Mouse (Mus musculus): ENCODE measurements around the gene Polr3a.
A peak's percentile ranks its signal among the peaks of the same experiment; 100 is the strongest.
"Not testable (repeated sequence)": the region's sequence is repeated elsewhere in the genome, so short reads cannot be mapped to it uniquely, and the experiment has no call there.

Gene Polr3a

DNA sequence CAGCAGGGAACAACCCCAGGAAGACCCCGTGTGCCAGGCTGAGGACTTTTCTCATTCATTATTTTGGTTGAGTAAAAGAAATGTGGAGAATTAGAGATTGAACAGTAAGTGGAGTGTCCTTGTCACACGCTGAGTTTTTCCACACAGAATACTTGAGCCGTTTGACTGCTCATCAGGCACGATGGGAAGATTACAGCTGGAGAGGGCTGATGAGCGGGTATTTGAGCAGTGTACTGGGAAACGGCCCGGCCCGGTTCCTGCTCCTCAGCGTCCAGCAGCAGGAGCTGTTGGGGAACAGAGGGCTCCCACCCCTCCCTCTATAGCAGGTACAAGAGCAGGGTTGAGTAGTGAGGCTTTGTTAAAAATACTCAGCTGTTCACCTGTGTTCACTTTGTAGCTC lies 12.6 kb upstream of the Polr3a start:
- H3K27me3 ChIP-seq (ENCODE audit: insufficient read depth, low read length): no peaks in the 10 kb centered on the region
- H3K9me3 ChIP-seq (ENCODE audit: low read length): peaks cover 13% of the 10 kb centered on the region
- H3K4me3 ChIP-seq (replicated peaks; ENCODE audit: low read length): no peak overlapping the region
- H3K36me3 ChIP-seq (ENCODE audit: insufficient read depth, low read length): peaks cover 79% of the 10 kb centered on the region
- H3K4me1 ChIP-seq (replicated peaks; ENCODE audit: low read depth, low read length): peaks cover 70% of the 10 kb centered on the region
- TF ChIP-seq NANOG (IDR thresholded peaks at IDR 0.05; ENCODE audit: borderline replicate concordance, low read length) (no peak), CTCF (conservative IDR thresholded peaks at IDR 0.05; ENCODE audit: low read length) (no peak), POU5F1 (IDR thresholded peaks at IDR 0.05; ENCODE audit: borderline replicate concordance, low read length) (no peak)

DNA sequence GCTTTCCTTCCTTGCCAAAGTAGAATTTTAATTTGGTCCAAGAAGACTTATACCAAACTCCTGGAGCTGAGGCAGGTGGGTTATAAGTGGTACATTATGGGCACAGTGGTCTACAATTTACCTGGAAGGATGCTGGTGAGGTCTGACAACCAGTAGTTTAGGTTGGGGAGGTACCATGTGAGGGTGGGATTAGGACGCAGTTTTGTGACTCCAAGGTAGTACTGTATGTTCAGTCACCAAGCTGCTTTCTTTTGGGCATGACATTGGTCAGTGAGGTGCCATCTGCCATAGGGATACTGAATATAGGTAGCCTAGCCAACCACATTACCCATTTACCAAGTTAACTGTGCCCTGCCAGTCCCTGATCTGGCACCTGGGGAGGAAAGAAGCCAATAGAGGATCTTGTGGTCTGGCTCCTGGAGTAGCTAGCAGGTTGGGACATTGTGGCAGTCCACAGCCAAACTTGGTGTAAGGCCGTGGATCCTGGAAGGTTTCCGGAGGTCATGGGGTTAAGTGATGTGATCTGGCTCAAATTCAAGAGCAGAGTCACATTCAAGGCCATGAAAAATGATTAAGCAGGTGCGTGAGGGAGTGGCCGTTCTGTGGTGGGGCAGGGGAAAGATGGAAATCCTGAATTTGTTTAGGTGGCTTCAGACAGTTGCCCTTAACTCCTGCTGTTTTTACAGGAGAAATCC lies 11.8 kb upstream of the Polr3a start:
- peaks cover 86% of the 10 kb centered on the region for H3K36me3 ChIP-seq (ENCODE audit: insufficient read depth, low read length)
- H3K4me1 ChIP-seq (replicated peaks; ENCODE audit: low read depth, low read length): peaks cover 78% of the 10 kb centered on the region
- TF ChIP-seq CTCF (conservative IDR thresholded peaks at IDR 0.05; ENCODE audit: low read length): no peak
- TF ChIP-seq POU5F1 (IDR thresholded peaks at IDR 0.05; ENCODE audit: borderline replicate concordance, low read length): no peak
- TF ChIP-seq NANOG (IDR thresholded peaks at IDR 0.05; ENCODE audit: borderline replicate concordance, low read length): no peak
- H3K27me3 ChIP-seq (ENCODE audit: insufficient read depth, low read length): no peaks in the 10 kb centered on the region
- H3K9me3 ChIP-seq (ENCODE audit: low read length): peaks cover 6% of the 10 kb centered on the region
- H3K4me3 ChIP-seq (replicated peaks; ENCODE audit: low read length): 0 out of 2 replicates have a peak overlapping the region, but pooled peaks have one; percentile 23

DNA sequence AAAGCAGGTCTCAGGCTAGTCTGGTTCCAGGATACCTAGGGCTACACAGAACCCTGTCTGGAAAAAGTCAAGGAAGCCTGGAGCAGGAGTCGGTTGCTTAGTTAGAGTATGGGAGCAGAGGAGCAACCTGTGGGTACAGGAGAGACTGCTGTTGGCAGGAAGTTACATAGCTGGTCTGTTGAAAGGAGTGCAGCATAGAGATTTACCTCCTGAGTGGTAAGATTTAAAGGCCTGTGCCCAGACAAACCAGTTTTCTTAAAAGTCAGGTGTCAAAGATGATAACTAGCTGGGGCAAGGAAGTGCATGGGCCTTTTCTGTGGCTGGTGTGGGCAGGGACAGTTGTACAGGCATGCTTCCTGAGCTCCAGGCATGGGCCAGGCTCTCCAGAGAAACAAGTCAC lies 10.6 kb upstream of the Polr3a start:
- Histone ChIP-seq H3K4me1 (replicated peaks; ENCODE audit: low read depth, low read length) (peaks cover 88% of the 10 kb centered on the region), H3K36me3 (ENCODE audit: insufficient read depth, low read length) (peaks cover 96% of the 10 kb centered on the region), H3K27me3 (ENCODE audit: insufficient read depth, low read length) (no peaks in the 10 kb centered on the region), H3K9me3 (ENCODE audit: low read length) (no peaks in the 10 kb centered on the region), H3K4me3 (replicated peaks; ENCODE audit: low read length) (peak overlapping the region; percentile 45)
- TF ChIP-seq CTCF (conservative IDR thresholded peaks at IDR 0.05; ENCODE audit: low read length) (no peak), POU5F1 (IDR thresholded peaks at IDR 0.05; ENCODE audit: borderline replicate concordance, low read length) (no peak), NANOG (IDR thresholded peaks at IDR 0.05; ENCODE audit: borderline replicate concordance, low read length) (no peak)

DNA sequence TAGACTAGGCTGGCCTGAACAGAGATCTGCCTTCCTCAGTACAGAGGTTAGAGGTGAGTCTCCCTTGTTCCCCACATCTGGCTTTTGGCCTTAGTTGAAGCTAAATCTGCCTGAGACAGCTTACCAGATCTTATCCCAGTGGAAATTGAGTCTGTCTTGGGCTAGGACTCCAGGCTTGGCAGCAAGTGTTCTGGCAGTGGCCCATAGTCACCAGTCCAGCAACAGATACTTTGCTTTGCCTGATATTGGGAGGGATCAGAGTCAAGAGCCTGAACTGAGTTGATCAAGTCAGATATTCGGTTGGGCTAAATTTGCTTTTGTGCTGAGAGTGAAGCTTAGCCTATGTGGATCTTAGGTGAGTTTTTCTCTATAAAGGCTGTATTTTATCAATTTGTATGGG lies 9.6 kb upstream of the Polr3a start:
- Histone ChIP-seq H3K9me3 (ENCODE audit: low read length) (no peaks in the 10 kb centered on the region), H3K27me3 (ENCODE audit: insufficient read depth, low read length) (no peaks in the 10 kb centered on the region), H3K4me3 (replicated peaks; ENCODE audit: low read length) (peak overlapping the region; percentile 45), H3K4me1 (replicated peaks; ENCODE audit: low read depth, low read length) (peaks cover 92% of the 10 kb centered on the region), H3K36me3 (ENCODE audit: insufficient read depth, low read length) (peaks cover 98% of the 10 kb centered on the region)
- TF ChIP-seq NANOG (IDR thresholded peaks at IDR 0.05; ENCODE audit: borderline replicate concordance, low read length): no peak
- TF ChIP-seq CTCF (conservative IDR thresholded peaks at IDR 0.05; ENCODE audit: low read length): no peak
- TF ChIP-seq POU5F1 (IDR thresholded peaks at IDR 0.05; ENCODE audit: borderline replicate concordance, low read length): no peak

DNA sequence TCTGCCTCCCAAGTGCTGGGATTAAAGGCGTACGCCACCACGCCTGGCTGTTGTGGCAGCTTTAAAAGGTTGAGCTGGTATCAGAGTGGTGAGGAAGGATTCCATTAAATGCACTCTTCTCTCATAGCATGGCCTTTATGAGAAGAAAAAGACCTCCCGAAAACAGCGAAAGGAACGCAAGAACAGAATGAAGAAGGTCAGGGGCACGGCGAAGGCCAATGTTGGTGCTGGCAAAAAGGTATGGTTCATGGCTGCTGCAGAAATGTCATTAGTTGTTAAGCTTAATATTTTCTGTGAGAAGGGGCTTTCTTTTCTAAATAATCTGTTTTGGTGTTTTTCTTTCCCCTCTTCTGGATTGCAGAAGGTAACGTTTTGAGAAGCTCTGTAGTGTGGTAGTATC lies 6.4 kb upstream of the Polr3a start:
- TF ChIP-seq POU5F1 (IDR thresholded peaks at IDR 0.05; ENCODE audit: borderline replicate concordance, low read length) (no peak), CTCF (conservative IDR thresholded peaks at IDR 0.05; ENCODE audit: low read length) (no peak), NANOG (IDR thresholded peaks at IDR 0.05; ENCODE audit: borderline replicate concordance, low read length) (no peak)
- Histone ChIP-seq H3K4me1 (replicated peaks; ENCODE audit: low read depth, low read length) (peaks cover 72% of the 10 kb centered on the region), H3K9me3 (ENCODE audit: low read length) (no peaks in the 10 kb centered on the region)

DNA sequence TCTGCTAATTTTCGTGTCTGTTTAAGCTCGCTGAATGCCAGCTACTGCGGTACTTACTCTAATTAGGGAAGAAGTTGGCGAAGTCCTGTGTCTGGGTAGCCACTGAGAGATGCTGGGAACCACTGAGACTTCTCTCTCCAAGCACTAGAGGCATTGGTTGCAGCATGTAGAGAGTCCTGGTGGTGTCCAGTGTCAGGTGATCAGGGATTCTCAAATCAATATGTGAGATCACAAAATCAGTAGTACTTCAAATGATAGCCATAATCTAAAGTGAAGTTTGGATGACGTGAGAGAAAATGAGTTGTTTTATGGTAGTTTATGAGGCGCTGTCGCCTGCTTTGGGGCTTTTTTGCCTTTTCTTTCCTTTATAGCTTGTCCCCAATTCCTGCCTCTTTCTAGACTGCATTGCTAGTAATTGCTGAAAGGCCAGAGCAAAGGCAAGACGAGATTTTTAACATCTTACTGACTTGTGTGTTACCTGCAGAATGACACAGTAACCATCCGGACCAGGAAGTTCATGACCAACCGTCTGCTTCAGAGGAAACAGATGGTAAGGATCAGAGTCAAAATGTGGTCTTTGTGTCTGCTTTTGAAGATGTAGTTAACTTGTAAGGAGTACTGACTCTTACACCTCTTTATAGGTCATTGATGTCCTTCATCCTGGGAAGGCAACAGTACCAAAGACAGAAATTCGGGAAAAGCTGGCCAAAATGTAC lies 4.6 kb upstream of the Polr3a start:
- Histone ChIP-seq H3K36me3 (ENCODE audit: insufficient read depth, low read length) (peaks cover 56% of the 10 kb centered on the region), H3K4me3 (replicated peaks; ENCODE audit: low read length) (peak overlapping the region; percentile 92), H3K27me3 (ENCODE audit: insufficient read depth, low read length) (no peaks in the 10 kb centered on the region), H3K4me1 (replicated peaks; ENCODE audit: low read depth, low read length) (peaks cover 57% of the 10 kb centered on the region), H3K9me3 (ENCODE audit: low read length) (no peaks in the 10 kb centered on the region)
- TF ChIP-seq NANOG (IDR thresholded peaks at IDR 0.05; ENCODE audit: borderline replicate concordance, low read length): no peak
- TF ChIP-seq CTCF (conservative IDR thresholded peaks at IDR 0.05; ENCODE audit: low read length): no peak
- no peak for TF ChIP-seq POU5F1 (IDR thresholded peaks at IDR 0.05; ENCODE audit: borderline replicate concordance, low read length)

More for the DNA sequence above, 6.4 kb upstream of the Polr3a start:
- H3K27me3 ChIP-seq (ENCODE audit: insufficient read depth, low read length): no peaks in the 10 kb centered on the region
- H3K36me3 ChIP-seq (ENCODE audit: insufficient read depth, low read length): peaks cover 75% of the 10 kb centered on the region
- H3K4me3 ChIP-seq (replicated peaks; ENCODE audit: low read length): peak overlapping the region; percentile 92

DNA sequence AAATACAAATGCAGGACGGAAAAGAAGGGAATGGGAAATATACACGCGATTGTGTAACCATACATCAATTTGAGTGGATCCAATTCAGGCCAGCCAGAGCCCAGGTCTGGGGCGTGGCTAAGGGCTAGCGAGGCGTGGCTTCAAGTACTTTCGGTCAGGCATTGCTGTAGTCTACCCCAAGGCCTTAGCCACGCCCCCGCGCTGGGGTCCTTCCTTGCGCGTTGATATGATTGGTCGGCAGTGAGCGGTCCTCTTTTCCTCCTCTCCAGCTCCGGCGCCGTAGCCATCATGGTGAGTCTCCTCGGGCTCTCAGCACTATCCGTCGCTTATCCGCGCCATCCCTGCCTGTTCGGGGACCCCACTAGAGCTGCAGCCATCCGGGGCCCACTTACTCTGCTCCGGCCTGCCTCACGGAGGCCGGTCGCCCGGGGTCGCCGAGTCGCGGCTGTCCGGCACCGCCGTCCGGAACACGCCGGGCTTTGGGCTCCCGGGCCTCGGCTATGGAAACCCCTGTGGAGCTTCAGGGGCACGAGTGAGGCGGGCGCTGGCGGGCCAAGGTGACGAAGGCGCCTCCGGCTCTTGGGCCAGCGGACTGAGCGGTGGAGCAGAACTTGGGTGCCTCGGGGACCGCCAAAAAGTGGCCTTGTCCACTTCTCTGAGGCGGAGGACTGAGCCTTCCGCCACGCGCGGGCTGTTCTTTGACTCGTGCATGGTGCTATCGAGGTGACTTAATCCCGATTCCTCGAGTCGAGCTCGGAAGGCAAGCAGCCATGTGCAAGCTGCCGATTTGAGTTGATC lies 3.8 kb upstream of the Polr3a start:
- H3K36me3 ChIP-seq (ENCODE audit: insufficient read depth, low read length): peaks cover 49% of the 10 kb centered on the region
- peak overlapping the region; percentile 92 for H3K4me3 ChIP-seq (replicated peaks; ENCODE audit: low read length)
- no peaks in the 10 kb centered on the region for H3K27me3 ChIP-seq (ENCODE audit: insufficient read depth, low read length)
- TF ChIP-seq POU5F1 (IDR thresholded peaks at IDR 0.05; ENCODE audit: borderline replicate concordance, low read length) (no peak), NANOG (IDR thresholded peaks at IDR 0.05; ENCODE audit: borderline replicate concordance, low read length) (no peak), CTCF (conservative IDR thresholded peaks at IDR 0.05; ENCODE audit: low read length) (no peak)
- peaks cover 55% of the 10 kb centered on the region for H3K4me1 ChIP-seq (replicated peaks; ENCODE audit: low read depth, low read length)
- H3K9me3 ChIP-seq (ENCODE audit: low read length): no peaks in the 10 kb centered on the region

DNA sequence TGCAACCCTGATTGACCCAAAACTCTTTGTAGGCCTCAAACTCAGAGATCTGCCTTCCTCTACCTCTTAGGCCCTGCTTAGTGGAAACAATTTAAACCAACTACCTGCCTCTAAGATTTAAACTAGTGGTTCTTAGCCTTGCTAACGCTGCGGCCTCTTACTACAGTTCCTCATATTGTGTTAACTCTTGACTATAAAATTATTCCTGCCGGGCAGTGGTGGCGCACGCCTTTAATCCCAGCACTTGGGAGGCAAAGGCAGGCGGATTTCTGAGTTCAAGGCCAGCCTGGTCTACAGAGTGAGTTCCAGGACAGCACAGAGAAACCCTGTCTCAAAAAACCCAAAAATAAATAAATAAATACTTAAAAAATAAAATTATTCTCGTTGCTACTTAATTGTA lies 2.9 kb upstream of the Polr3a start:
- not testable (repeated sequence) for H3K9me3 ChIP-seq (ENCODE audit: low read length); H3K27me3 ChIP-seq (ENCODE audit: insufficient read depth, low read length)
- Histone ChIP-seq H3K4me1 (replicated peaks; ENCODE audit: low read depth, low read length) (peaks cover 55% of the 10 kb centered on the region), H3K4me3 (replicated peaks; ENCODE audit: low read length) (peak overlapping the region; percentile 92), H3K36me3 (ENCODE audit: insufficient read depth, low read length) (peaks cover 48% of the 10 kb centered on the region)
